Mouse (Mus musculus): ENCODE measurements around the gene Zdhhc14.

Zdhhc14 gene

DNA sequence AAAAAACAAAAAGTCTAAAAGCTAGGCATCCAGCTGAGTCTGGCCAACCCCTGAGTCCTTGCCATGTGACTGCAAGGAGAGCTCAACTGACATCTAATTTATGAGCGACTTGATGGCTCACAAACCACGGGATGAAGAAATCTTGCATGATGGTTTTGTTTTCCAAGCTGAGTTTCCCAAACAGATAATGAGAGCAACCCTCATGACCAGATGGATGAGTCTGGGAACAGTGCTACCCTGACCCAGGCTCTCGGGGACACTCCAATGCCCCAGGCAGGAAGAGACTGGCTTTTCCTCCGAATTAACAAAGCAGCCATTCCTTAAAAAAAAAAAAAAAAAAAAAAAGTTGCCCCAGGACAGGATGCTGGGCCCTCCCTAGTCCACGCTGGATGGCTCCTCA lies 271.9 kb downstream of the Zdhhc14 start:
- in situ Hi-C loops (cut with MboI; ENCODE audit: unreplicated experiment in 2 of 2) = no loop called here

DNA sequence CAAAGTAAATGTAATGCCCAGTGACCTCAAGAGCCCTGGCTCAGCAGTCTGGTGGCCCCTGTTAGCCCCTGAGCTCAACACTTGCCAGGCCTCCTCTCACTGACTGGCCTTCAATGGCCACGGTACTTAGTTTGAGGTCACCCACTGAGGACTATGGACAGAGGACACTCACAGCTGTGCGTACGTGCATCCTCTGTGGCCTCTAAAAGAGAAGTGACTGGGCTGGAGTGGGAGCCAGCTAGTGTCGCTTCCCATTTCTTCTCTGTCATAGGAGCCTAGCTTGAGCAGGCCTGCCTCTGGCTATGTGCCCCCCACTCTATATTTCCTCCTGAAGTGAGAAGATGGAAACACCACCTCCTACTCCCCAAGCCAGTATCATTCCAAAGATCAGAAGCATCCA lies 273.4 kb downstream of the Zdhhc14 start:
- in situ Hi-C loops (cut with MboI; ENCODE audit: unreplicated experiment in 2 of 2) = no loop called here

DNA sequence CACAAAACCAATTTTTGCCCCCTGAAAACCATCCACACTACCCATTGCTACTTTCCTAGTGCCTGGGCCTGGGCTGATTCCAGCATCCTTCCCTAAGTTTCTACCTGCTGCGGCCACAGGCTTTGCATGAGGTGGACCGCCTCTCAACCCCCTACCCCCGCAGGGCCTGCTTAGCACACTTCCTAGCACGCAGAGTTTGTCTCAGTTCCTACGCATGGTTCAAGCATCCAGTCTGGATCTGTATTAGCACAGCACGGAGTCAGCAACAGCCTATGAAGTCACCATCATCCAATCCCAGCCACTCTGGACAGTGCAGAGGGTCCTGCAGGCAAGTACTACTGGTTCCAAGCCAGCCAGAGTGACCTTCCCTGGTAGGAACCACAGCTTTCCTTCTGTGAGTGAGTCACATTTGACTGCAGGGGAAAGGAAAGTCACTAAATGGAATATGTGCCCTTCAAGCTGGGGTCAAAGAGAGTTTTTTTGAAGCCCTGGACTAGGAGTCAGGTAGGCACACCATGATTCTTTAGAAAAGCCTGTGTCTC lies 275.9 kb downstream of the Zdhhc14 start:
- in situ Hi-C loops (cut with MboI; ENCODE audit: unreplicated experiment in 2 of 2) = no loop called here

DNA sequence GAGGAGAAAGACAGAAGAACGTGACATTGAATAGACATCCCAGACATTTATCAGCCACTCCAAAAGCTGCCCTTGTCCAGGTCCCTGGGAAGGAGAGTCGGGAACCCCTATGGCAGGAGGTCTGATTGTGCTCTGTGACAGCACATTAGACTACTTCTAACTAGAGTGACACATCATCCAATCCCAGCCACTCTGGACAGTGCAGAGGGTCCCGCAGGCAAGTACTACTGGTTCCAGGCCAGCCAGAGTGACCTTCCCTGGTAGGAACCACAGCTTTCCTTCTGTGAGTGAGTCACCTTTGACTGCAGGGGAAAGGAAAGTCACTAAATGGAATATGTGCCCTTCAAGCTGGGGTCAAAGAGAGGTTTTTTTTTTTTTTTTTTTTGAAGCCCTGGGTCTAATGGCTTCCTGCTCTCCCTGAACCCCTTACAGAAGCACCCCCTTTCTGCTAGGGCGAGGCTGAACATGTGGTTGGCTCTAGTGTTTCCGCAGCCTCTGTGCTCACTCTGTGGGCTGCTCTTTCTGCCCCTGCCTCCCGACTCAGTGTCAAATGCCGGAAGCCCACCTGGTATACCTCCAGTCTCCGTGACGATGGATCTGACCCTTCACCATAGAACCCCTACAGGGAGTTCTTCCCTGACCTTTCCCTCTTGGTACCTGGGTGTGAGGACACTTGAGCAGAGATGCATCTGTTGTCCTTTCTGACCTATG lies 276.6 kb downstream of the Zdhhc14 start:
- in situ Hi-C loops (cut with MboI; ENCODE audit: unreplicated experiment in 2 of 2) = no loop called here

DNA sequence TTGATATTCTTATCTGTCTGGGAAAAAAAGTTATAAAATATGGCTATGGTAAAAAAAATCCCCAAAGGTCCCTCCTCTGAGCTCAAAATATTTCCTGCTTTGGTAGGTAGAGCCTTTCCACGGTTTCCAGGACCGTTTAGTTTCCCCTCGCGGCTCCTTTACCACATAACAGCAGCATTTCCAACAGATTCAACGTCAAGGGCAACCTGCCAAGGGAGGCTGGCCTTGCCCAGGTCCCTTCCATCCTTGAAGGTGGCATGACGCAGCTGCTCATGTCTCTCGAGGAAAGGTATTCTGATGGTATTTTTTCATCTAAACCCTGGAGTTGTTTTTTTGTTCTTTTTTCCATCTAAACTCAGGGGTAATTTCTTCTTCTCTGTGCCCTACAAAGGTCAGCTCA lies 277.4 kb downstream of the Zdhhc14 start:
- in situ Hi-C loops (cut with MboI; ENCODE audit: unreplicated experiment in 2 of 2) = no loop called here

DNA sequence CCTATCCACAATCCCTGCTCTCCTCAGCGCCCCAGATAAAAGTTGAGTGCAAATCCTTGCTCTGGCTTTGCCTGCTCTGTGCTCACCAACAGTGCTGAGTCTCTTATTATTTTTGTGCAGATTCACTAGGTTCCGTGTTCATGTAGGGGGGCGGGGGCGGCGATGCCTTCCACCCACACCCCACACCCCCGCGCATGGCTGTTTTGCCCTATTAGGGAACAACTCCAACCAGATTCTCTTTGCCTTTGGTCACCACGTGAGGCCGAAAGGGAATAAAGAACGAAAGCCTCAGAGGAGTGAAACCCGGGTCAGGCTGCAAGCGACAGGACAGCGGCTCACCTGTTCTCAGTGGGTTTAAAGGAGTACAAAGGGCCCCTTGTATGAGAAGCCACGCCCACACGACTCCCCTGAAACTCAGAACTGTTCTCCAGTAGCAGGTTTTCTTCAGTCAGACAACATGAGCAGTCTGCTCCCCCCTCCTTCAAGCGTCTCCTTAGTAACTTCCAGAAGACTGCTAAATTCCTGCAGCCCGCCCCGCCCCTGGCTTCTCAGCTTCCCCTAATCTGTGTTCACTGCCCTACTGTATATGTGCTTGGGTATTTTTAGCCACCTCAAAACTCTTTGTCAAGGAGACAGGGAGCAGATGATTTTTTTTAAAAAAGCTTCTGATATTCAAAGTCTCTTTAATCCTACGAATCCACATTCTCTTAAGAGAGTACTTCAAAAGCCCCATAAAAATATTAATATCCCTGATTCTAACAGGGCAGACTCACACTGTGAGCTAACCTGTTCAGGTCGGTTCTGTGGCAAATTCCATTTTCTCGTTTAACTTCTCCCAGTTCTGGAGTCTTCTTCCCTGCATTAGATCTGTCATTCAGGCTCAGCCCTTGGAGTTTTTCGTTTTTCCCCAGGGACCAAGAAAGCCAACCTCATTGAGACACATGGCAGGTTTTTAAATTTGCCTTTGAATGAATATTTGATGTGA lies 278.2 kb downstream of the Zdhhc14 start:
- in situ Hi-C loops (cut with MboI; ENCODE audit: unreplicated experiment in 2 of 2) = no loop called here

DNA sequence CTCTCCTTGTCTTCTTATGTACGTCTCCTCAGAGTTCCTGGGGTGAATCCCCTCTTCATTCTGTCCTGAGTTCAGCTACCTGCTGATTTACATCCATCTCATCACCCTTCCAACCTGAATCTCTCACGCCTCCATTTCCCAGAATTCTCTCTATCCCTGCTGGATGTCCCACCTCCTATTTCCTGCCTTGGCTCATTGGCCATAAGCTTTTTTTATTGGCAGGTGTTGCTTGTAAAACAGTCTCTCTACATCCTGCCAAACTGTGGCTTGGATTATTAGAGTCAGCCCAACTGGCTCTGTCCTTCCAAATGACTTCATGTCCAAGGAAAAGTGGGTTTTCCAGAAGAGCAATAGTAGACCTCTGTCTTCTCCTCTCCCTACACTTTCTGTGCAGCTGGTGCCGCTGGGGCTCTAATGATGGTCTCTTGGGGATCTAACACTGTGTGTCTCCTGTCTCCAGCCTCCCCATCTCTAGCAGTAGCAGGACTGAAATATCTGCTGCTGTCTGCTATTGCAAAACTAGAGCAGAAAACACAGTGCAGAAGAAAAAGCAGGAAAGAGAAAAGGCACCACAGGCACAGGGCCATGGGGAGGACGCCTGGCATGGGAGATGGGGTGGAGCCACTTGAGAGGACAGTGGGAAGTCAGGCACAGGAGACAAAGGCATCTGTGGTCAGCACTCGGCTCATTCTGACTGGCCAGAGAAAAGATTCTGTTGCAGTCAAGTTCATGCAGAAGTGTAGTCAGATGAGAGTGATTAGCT lies 288.0 kb downstream of the Zdhhc14 start:
- in situ Hi-C loops (cut with MboI; ENCODE audit: unreplicated experiment in 2 of 2) = loop anchor here in 1 of 2 experiments (25.0 kb wide), 1 partner anchor 232 kb away; no protein-coding TSS in a partner anchor

DNA sequence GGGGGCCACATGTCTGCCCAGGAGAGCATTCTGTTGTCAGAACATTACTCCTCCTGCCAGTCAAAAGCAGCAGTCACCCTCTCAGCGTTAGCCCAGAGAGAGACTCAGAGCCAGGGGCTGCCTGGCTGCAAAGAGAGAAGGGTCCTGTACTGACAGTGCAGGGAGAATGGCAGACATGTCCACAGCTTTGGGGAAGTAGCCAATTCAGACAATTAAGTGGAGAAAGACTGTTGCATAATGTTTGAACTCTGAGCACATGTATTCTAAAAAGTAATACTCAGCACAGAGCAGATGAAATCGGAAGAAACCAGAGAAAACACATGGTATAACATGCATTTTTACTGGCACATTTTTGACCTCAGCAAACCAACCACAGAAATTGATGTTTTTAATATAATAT lies 292.9 kb downstream of the Zdhhc14 start:
- in situ Hi-C loops (cut with MboI; ENCODE audit: unreplicated experiment in 2 of 2) = loop anchor here in 1 of 2 experiments (25.0 kb wide), 1 partner anchor 227 kb away; no protein-coding TSS in a partner anchor

DNA sequence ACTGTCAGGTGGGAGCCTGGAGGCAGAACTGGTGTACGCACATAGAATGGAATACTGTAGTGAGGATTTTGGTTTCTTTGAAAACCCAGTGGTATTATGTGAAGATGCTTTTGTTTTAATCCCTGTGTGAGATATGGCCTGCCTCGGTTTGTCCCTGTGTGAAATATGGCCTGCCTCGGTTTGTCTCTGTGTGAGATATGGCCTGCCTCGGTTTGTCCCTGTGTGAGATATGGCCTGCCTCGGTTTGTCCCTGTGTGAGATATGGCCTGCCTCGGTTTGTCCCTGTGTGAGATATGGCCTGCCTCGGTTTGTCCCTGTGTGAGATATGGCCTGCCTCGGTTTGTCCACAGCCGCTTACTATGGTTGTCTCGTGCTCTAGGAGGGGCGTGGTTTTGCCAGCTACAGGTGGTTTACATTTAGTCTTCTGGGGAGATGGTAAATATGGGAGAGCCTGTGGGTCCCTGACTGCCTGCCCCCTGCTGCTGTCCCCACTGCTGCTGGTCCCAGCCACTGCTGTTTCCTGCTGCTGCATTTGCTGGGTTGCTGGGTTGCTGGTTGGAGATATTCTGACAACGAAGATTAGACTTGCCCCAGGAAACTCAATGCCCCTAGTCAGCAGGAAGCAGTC lies 299.9 kb downstream of the Zdhhc14 start:
- in situ Hi-C loops (cut with MboI; ENCODE audit: unreplicated experiment in 2 of 2) = loop anchor here (10.0 to 25.0 kb wide), 2 partner anchors 103 to 220 kb away; no protein-coding TSS in a partner anchor

DNA sequence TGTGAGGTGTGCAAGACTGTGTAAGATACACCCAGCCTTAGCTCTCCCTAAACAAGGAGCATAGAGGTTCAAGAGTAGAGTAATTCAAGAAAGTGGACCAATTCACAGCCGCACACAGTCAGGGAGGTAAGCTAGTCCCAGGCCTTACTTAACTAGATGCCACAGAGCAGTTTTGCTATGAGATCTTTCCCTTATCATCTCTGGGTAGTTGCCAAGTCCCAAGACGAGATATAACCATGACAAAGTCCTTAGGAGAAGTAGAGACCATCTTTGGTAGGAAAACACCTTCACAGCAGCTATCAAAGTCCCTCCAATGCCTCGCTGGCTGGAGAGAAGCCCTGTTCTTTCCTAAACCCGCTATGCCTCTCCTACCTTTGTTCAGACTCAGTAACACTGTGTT lies 301.2 kb downstream of the Zdhhc14 start:
- in situ Hi-C loops (cut with MboI; ENCODE audit: unreplicated experiment in 2 of 2) = loop anchor here (10.0 to 25.0 kb wide), 2 partner anchors 101 to 219 kb away; no protein-coding TSS in a partner anchor

DNA sequence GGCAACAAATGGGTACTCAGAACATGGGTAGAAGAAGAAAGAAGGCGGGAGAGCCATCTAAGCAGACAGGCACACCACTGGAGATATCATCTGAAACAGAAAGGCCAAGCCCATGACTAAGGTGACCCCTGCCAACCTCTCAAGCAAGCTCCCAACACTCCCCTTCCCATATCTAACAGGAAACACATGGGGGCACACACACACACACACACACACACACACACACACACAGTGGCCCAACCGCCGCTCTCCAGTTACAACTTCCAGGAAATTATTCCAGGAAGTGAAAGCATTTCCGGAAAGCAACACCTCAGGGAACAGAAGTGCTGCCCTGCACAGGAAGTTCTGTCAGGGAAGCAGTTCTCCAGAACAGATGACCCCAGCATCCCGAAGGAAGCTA lies 301.9 kb downstream of the Zdhhc14 start:
- in situ Hi-C loops (cut with MboI; ENCODE audit: unreplicated experiment in 2 of 2) = loop anchor here (10.0 to 25.0 kb wide), 2 partner anchors 101 to 218 kb away; no protein-coding TSS in a partner anchor

DNA sequence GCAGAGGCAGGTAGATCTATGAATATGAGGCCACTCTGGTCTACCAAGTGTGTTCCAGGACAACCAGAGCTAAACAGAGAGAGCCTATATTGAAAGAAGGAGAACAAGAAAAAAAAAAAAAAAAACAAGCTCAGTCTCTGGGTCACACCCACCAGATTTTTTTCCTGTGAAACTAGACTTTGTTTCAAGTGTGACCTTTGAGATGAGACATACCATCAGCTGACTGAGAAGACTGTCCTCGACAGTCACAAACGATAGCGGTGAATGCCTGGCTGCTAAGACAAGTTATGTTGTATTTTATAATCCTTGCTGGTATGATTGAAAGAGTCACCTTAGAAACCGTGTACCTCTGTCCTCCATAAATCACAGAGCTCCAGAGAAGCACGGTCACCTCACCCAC lies 303.0 kb downstream of the Zdhhc14 start:
- in situ Hi-C loops (cut with MboI; ENCODE audit: unreplicated experiment in 2 of 2) = loop anchor here (5.0 to 25.0 kb wide), 6 partner anchors 37 to 358 kb away; no protein-coding TSS in a partner anchor

DNA sequence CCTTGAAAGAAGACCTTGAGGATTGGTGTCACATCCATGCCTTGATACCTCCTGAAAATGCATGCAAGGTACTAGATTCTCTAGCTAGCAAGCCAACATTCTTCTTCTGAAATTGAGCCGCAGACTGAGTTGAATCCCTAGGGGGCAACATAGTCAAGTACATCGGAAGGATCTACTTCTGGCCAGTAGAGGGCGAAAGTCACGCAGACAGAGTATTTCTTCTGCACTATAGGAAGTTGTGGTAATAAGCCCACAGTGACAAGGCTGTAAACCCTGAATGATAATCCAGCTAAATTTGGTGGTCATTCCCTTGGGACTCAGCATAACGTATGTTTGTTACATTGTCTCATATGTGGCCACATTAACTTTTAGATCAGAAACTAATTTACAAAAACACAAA lies 303.5 kb downstream of the Zdhhc14 start:
- in situ Hi-C loops (cut with MboI; ENCODE audit: unreplicated experiment in 2 of 2) = loop anchor here (5.0 to 25.0 kb wide), 6 partner anchors 36 to 359 kb away; no protein-coding TSS in a partner anchor

DNA sequence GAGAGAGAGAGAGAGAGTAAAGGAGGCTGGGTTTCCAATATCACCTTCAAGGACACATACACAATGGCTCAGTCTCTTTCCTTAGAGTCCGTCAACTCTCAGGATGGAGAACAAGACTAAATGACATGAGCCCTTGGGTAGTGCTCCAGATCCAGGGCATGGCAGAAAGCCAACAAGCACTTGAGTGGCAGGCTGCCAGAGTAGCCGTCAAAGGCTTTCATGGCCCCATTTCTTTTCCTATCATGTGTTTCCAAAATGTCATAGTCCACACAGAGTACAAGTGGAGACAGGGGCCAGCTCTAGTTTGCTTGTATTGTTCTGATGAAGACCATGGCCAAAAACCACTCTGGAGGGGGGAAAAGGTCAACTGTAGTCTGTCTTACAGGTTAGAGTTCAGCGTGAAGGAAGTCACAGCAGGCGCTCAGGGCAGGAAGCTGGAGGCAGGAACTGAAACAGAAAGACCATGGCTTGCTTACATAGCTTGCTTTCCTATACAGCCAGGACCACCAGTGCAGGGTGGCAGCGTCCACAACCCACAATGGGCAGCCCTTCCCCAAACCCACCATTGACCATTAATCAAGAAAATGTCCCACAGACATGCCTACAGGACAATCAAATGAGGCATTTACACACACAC lies 304.9 kb downstream of the Zdhhc14 start:
- in situ Hi-C loops (cut with MboI; ENCODE audit: unreplicated experiment in 2 of 2) = loop anchor here (5.0 to 25.0 kb wide), 6 partner anchors 35 to 360 kb away; no protein-coding TSS in a partner anchor

DNA sequence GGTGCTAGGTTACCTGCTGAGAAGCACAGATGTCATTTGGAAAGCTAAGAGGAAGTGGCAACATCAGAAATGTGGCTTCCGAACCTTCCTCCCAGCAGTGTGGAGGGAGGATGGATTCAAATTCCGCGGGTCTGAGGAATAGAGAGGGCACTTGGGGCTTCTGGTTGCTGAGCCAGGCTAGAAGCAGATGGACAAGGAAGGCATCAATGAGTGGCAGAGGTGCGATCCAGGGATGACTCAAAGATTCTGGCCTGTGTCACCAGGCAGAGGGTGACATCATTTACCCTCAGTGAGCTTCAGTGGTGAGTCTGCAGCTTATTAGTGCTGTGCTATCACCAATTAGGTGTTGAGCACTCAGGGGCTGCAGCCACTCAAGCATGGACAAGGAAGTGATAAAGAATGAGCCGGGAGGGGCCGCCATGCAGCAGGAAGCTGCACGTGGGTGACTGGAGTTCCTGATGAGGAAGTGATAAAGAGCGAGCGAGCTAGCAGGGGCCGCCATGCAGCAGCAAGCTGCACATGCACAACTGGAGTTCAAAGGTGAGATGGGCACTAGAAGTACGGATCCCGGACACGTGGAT lies 306.0 kb downstream of the Zdhhc14 start:
- in situ Hi-C loops (cut with MboI; ENCODE audit: unreplicated experiment in 2 of 2) = loop anchor here (5.0 to 25.0 kb wide), 6 partner anchors 34 to 361 kb away; no protein-coding TSS in a partner anchor

DNA sequence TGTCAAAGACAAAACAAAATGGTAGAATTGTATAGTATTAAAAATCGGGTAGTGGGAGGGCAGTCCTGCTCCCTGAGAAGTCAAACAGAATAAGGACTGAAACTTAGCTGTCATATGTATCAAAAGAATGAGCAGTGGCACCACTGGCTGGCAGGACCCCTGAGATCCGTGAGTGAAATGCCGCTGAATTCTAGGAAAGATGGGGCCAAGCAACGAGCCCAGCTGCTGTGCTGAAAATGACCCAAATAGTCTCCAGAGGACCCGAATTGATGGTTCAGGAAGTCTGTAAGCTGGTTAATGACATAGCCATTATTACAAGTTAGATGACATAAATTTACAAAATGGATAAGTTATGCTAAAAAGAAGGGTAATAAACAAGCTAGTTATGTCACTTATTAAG lies 306.5 kb downstream of the Zdhhc14 start:
- in situ Hi-C loops (cut with MboI; ENCODE audit: unreplicated experiment in 2 of 2) = loop anchor here (5.0 to 25.0 kb wide), 6 partner anchors 33 to 362 kb away; no protein-coding TSS in a partner anchor

DNA sequence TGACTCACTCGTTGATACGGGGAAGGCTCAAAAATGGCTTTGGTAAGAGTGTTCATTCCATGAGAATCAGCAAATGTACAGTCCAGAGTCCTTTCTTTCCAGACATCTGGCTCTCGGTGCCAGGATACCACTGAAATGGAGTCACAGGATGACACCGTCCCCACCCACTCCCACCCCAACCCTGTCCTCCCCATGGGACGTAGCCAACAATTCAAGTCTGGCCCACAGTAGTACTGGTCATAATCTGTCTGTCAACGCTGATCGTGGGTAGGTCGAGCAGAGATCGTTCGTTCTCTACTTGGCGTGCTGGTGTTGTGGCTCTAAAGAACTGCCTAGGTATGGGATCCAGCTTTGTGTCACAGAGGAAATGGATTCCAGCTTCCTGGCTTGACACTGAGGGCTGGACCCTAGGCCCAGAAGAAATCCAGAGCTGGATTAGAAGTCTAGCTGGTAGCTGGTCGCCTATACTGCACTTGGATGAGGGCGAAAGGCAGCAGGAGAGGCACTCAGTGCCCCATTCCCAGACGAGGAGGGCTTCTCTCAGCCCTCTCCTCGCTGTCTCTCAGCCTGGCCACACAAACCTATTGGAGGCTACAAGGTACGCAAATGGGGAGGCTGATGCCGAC lies 307.2 kb downstream of the Zdhhc14 start:
- in situ Hi-C loops (cut with MboI; ENCODE audit: unreplicated experiment in 2 of 2) = loop anchor here (5.0 to 25.0 kb wide), 6 partner anchors 33 to 362 kb away; no protein-coding TSS in a partner anchor

DNA sequence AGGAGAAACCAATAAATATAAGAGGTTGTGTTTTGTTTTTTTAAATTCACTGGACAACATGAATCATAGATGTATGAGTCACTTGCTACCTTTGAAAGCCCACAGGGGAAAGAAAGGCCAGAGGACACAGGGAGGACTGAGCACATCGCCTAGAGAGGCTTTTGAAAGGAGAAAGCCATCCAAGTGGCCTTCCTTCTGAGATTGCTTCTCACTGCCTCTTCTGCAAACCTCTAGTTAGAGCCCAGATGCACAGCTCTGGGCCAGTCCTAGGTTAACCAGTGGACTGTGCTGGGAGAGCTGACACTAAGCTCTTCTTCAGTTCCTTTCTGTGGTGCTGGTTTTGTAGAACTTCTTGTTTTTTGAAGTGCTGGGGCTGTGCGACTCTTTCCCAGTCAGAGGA lies 307.9 kb downstream of the Zdhhc14 start:
- in situ Hi-C loops (cut with MboI; ENCODE audit: unreplicated experiment in 2 of 2) = no loop called here

All from v-Abl transformed pro-B cells (cell line).